16 mouse cellular contexts compared by ENCODE assay signal in the genomic region with DNA sequence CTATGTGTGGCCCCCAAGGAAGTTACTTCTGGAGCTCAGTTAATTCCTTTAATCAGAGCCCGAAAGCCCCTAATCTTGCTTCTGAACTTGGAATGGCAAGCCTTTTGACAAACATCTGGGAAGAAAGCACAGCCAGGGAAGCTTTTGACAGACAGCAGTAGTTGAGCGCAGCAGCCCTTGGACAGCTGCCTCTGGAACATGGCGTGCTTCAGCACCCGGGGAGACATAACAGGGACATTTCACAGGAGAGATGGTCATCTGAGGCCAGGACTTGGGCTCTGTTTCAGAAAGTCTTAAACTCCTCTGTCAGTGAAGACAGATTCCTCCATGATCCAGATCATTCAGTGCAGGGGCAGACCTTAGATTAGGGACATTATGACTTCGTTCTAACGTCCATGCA. TPM values are rescaled to one million over a fixed set of nuclear protein-coding genes. Genes with fewer than 3 reads are reported as not detected.
DNase-seq lines count a peak whose midpoint lies in the region; ATAC-seq and TF ChIP-seq lines count a peak whose summit lies in the region.
"Had no signal": no experiment of that assay in that cellular context is flagged by ENCODE, and none has a peak within 500 bp of the region (broad histone marks: within the 10 kb centered on the region; RNA-seq: fewer than 3 reads in every experiment).

No protein-coding gene starts in this region.

- no peak for ATAC-seq in activated CD4-positive, CD25-positive, alpha-beta regulatory T cell, adult 4 months
- ATAC-seq in CD4-positive, CD25-positive, alpha-beta regulatory T cell, adult 4 months, result no peak

- peak overlapping the region; percentile 44; the same call in 1 of the 2 replicates for H3K27ac ChIP-seq in left cerebral cortex, adult 2 months
- H3K27ac ChIP-seq: embryonic facial prominence, embryonic 15.5 days; forebrain, embryonic 12.5 days; neural tube, embryonic 13.5 days; stomach, embryonic 15.5 days had no signal

- intact Hi-C loops in left cerebral cortex, adult 2 months (cut with DNase I), result no loop called here
- intact Hi-C loops in left cerebral cortex, postnatal 10 days (cut with DNase I), result no loop called here

- peak; percentile 38 for DNase-seq in adrenal gland, postnatal 10 days
- DNase-seq in adrenal gland, adult 18-20 months (ENCODE audit: low spot score in 2 of 2), result no peak
- no peak for DNase-seq in left cerebral cortex, adult 2 months (ENCODE audit: extremely low spot score in 1 of 2, low spot score in 2 of 2)
- DNase-seq in left cerebral cortex, postnatal 10 days (ENCODE audit: extremely low spot score in 1 of 2, low spot score in 2 of 2), result no peak
- DNase-seq in heart, adult 9 months (ENCODE audit: low spot score in 2 of 2), result peak; percentile 58 to 69
- DNase-seq in lung, postnatal 10 days, result peak; percentile 66
- DNase-seq: cerebellum, adult 8-10 months; kidney, adult 9 months; retina, postnatal 1 day; thymus, postnatal 25 days had no signal

- H3K4me3 ChIP-seq in left cerebral cortex, adult 2 months, result no peak overlapping the region
- H3K4me3 ChIP-seq: embryonic facial prominence, embryonic 15.5 days; forebrain, embryonic 12.5 days; neural tube, embryonic 13.5 days; stomach, embryonic 15.5 days had no signal

- no peak for TF ChIP-seq CTCF in left cerebral cortex, adult 2 months (IDR thresholded peaks at IDR 0.05)

RNA-seq across cellular contexts. Expression of gene Fam49a, which starts 22.6 kb away (rescaled TPM):
- 10 to 100 TPM; 18.5 to 19.9 TPM for total RNA-seq in adrenal gland, postnatal 10 days (2021)
- total RNA-seq in adrenal gland, adult 18-20 months (2021), result 10 to 100 TPM; 15.0 to 18.8 TPM
- 100 to 1,000 TPM; 174 to 176 TPM for total RNA-seq in left cerebral cortex, adult 2 months (2021)
- total RNA-seq in left cerebral cortex, postnatal 10 days (2021), result 100 to 1,000 TPM; 330 to 354 TPM
- polyA plus RNA-seq in activated CD4-positive, CD25-positive, alpha-beta regulatory T cell, adult 4 months (2017; shearing (Covaris generic)), result 10 to 100 TPM; 39.5 to 44.9 TPM
- polyA plus RNA-seq in CD4-positive, CD25-positive, alpha-beta regulatory T cell, adult 4 months (2017; shearing (Covaris generic)), result 10 to 100 TPM; 42.3 to 49.8 TPM

Comparison
In these comparisons a context has a peak if more than half of its experiments do, and no peak if none do; other contexts are left out.
1. DNase-seq: peak in adrenal gland, postnatal 10 days (single experiment), heart, adult 9 months (2 of 2) and lung, postnatal 10 days (single experiment); none in adrenal gland, adult 18-20 months (0 of 2), left cerebral cortex, adult 2 months (0 of 2) and left cerebral cortex, postnatal 10 days (0 of 2).
2. RNA of gene Fam49a, which starts 22.6 kb away (total RNA-seq): 330 to 354 TPM in left cerebral cortex, postnatal 10 days and 174 to 176 TPM in left cerebral cortex, adult 2 months; 18.5 to 19.9 TPM in adrenal gland, postnatal 10 days and 15.0 to 18.8 TPM in adrenal gland, adult 18-20 months; every median in the first group is over 4 times any median in the second.